Mouse (Mus musculus) G1E-ER4 (cell line): ENCODE data around the gene Gadd45gip1. TPM values are rescaled to one million over a fixed set of nuclear protein-coding genes. Genes with fewer than 3 reads are reported as not detected.

Experiments
- GATA1 ChIP-seq: IDR thresholded peaks from one replicate; pipeline ENCODE4 v1.8.0; 2012; ENCODE audit warnings: low read length, inconsistent platforms
- polyA plus RNA-seq: library from polyadenylated mRNA; stranded (reverse); fragments of >175 nt; gene quantifications from 2 replicates; pipeline ENCODE4 v1.2.3, GENCODE M21; 2012

Gadd45gip1 gene
- polyA plus RNA-seq, 1 experiment: 112 TPM

DNA sequence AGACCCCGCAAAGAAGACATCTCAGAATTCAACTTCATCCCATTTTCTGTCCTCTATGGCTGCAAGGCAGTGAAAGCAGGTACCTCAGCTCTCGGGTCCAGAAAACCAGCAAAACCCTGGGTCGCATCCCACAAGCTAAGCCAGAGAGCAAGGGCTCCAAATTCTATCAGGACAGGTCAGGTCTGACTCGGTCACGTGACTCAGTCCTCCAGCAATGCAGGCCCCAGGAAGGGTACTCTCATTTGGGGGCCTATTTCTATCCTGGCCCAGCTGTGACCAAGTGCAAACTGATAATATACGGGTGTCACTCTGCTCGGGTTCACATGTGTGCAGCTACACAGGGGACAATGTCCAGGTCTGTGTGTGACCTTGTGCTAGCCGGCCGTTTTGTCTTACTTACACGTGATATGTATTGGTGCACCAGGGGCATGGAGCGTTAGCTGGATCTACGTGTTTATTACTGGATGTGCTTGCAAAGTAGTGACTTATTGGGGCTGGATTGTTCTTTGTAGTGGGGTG is 38.8 kb upstream of the Gadd45gip1 start:
- no peak for TF ChIP-seq GATA1

DNA sequence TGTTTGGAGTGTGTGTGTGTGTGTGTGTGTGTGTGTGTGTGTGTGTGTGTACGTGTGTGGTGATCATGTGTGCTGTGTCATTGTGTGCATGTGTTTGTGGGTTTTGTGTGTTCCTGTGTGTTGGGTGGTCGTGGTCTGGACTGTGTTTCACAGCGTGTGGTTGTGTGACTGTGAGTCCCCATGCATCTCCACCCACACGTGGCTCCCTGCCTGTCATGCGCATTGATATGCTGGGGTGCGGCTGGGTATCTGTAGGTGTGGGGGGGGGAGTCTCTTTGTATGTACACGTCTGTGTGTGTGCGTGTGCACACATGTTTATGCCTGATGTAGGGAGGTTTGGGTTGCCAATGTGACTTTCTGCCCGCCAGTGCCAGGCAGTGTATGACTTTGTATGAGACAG is 38.2 kb upstream of the Gadd45gip1 start:
- TF ChIP-seq GATA1: no peak

GRCm38 (mm10) chr8:84793791-84794485 is 37.4 kb upstream of the Gadd45gip1 start:
- no peak for TF ChIP-seq GATA1

- no peak for TF ChIP-seq GATA1
These were observed 36.8 kb upstream of the Gadd45gip1 start for GRCm38 (mm10) chr8:84794486-84794885.

DNA sequence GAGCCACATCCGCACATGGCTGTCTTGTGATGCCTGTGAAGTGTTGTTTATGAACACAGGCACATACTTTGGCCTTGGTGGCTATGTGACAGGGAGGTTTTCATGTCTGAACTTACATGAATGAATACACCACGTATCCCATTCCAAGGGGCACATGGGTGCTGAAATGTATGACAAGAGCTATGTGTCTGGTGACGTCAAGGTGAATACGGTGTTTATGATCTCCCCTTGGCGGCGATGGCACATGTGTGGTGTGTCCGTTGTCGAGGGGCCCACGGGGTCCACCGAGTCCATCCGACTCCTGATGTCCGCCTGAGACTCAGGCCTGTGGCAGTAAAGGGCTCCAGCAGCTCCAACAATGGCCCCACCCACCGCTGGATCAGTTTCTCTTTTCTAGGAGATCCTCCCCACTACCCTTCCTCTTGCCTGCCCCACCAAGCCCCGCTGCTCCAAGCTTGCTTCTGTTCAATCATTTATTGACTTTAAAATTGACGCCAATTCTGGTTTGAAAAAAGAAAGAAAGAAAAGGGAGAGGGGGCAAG is 34.0 kb upstream of the Gadd45gip1 start:
- no peak for TF ChIP-seq GATA1

DNA sequence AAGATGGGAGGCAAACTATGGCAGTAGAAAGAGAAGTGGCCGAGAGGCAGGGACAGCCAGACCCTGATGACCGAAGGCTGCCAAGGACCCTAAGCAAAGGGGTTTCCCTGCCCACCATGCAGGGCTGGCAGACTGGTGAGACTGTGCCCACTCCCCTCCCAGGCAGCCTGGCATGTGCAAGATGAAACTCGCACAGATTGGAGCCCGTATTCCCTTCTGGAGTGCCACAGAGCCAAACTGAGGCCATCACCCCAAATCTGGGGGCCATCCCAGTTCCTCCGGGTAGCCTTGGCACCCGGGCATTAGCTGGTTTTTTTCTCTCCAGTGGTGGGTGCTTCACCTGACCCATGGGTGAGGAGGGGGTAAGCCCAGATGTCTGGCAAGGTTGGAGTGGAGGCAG is 33.4 kb upstream of the Gadd45gip1 start:
- TF ChIP-seq GATA1: no peak

- TF ChIP-seq GATA1: no peak
These were observed 32.7 kb upstream of the Gadd45gip1 start for GRCm38 (mm10) chr8:84798446-84799135.

- no peak for TF ChIP-seq GATA1
These were observed 32.0 kb upstream of the Gadd45gip1 start for GRCm38 (mm10) chr8:84799136-84799931.

DNA sequence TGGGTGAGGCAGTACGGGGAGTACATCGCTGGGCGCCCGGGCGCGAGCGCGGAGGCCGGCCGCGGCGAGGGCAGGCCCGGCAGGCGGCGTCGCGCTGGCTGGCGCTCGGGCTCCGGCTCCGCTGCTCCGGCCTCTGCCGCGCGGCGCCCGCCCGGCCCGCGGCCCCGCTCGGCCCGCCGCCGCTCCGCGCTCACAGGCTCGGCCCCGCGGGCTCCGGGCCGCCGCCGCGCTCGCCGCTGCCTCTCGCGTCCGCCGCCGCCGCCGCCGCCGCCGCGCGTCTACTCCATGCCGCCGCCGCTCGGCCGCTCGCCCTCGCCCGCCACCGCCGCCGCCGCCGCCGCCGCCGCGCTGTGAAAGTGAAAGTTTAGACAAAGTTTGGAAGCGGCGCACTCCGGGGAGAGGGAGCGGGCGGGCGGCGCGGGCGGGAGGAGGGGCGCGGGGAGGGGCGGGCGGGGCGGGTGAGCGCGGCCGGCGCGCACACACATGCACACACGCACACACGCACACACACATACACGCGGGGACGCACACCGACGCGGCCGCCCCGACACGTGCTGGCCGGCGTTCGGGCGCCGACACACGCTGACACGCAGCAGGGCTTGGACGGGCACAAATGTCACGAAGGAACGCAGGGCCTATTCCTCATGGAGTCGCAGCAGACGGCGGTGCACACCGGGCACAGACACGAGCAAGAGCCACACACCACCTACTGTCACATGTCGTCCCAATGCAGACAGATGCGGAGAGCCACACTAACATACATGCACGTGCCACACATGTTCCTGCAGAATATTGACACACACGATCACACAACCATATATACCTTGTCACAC is 31.1 kb upstream of the Gadd45gip1 start, which contains the start of gene Nfix:
Gene Nfix, minus strand, starts transcription at position 346 of the 833 bp plus-strand sequence.
- TF ChIP-seq GATA1: no peak

- TF ChIP-seq GATA1: no peak
These were observed 25.3 kb upstream of the Gadd45gip1 start for GRCm38 (mm10) chr8:84806031-84806430.

DNA sequence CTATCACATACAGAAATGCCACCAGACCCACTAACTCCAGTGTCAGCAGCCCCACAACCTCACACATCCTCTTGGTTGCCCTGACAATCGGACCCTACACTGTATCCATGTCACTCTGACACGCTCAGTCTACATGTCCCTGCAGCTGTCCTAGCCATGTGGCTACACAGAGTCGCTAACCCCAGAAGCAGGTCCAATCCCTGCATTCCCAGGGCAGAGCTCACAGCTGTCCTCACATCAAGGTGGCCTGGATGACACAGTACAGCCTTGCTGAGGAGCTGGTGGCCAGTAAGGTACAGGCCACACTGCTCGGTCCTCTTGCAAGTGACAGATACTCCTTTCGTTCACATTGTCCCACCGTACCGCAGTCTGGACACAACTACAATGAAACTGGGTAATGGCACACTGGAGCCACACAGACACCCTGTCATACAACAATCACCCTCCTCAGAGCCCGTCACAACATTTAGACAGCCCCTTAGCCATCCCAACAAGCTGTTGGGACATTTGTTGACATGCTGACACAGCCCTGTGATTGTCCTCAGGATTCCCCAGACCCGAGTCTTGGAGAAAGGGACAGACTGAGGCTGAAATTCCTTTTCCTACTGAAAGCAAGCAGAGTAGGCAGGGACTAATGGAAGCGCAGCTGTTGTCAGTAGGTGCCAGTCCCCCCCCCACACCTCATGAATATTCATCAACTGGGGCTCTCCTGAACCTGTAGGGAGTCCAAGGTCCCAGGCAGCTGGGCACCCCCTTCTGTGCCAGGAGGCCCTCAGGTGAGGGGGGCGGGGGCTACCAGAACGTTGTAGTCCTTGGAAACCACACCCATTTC is 22.0 kb upstream of the Gadd45gip1 start:
- TF ChIP-seq GATA1: no peak

- TF ChIP-seq GATA1: no peak
These were observed 21.4 kb upstream of the Gadd45gip1 start for GRCm38 (mm10) chr8:84809941-84810280.

DNA sequence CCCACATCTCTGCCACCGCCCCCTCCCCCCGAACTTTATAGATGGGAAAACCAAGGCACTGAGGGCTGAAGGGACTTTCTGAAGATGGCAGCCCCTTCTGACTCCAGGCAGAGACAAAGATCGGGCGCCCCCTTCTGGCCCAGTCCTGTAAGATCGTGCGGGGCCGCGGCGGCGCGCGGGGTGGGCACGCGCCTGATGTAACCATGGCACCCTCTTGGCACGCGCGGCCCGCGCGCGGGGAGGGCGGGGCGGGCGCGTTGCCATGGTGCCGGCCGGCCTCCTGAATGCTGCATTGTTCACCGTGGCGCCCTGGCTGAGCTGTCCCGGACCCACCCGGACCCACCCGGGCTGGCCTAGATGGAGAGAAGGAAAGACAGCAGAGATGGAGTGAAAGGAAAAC is 20.4 kb upstream of the Gadd45gip1 start:
- TF ChIP-seq GATA1: no peak

DNA sequence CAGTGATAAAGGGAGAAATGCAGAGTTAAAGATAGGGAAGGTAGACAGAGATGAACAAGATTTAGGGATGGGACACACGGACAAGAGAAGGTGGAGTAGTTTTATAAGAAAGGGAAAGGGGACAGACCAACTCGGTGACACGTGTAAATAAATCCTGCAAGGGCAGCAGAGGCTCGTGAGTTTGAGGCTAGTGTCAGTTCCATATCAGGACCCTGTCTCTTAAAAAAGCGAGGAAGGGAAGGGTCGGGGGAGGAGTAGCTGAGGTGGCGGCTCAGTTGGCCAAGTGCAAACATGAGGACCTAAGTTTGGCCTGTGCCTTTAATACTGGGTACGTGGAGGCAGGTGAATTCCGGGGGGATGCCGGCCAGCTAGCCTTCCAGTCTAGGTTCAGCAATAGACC is 20.0 kb upstream of the Gadd45gip1 start:
- TF ChIP-seq GATA1: no peak
